Mouse (Mus musculus) limb, embryonic 14.5 days (tissue): ENCODE data around the gene Pdcd2l. TPM values are rescaled to one million over a fixed set of nuclear protein-coding genes. Genes with fewer than 3 reads are reported as not detected.

ENCODE experiments used
- ATAC-seq: fragments of 200-750 bp; cut with Nextera tagmentation; 2 replicates; pipeline ENCODE4 v1.8.0; 2017; ENCODE audit warnings: low read depth, moderate number of reproducible peaks, moderate TSS enrichment; ENCODE audit not compliant: low FRiP score
- DNase-seq: peaks from one replicate; pipeline ENCODE4 v3.0.0-alpha.2; 2015; ENCODE audit warnings: low spot score
- H3K27ac ChIP-seq: fragments of 300-500 bp; sonication (generic); replicated peaks from 2 replicates; pipeline ENCODE4 v1.5.1; 2014; ENCODE audit warnings: low read depth, mild to moderate bottlenecking, low read length, moderate library complexity, mixed read lengths
- H3K27me3 ChIP-seq: fragments of 300-500 bp; sonication (generic); 2 replicates; pipeline ENCODE4 v1.6.1; 2014; ENCODE audit warnings: low read length, mixed read lengths; ENCODE audit not compliant: control insufficient read depth, insufficient read depth
- H3K36me3 ChIP-seq: fragments of 300-500 bp; sonication (generic); 2 replicates; pipeline ENCODE4 v1.6.1; 2014; ENCODE audit warnings: mild to moderate bottlenecking, low read length, moderate library complexity, mixed read lengths; ENCODE audit not compliant: control insufficient read depth, insufficient read depth
- H3K4me1 ChIP-seq: fragments of 300-500 bp; sonication (generic); 2 replicates; pipeline ENCODE4 v1.6.1; 2014; ENCODE audit warnings: antibody characterized with exemption, low read length, mixed read lengths; ENCODE audit not compliant: control insufficient read depth, insufficient read depth
- H3K4me2 ChIP-seq: fragments of 300-500 bp; sonication (generic); replicated peaks from 2 replicates; pipeline ENCODE4 v1.6.1; 2014; ENCODE audit warnings: low read depth, mild to moderate bottlenecking, low read length, moderate library complexity; ENCODE audit not compliant: severe bottlenecking
- H3K4me3 ChIP-seq: fragments of 300-500 bp; sonication (generic); replicated peaks from 2 replicates; pipeline ENCODE4 v1.5.1; 2014; ENCODE audit warnings: low read length
- H3K9ac ChIP-seq: fragments of 300-500 bp; sonication (generic); 2 replicates; pipeline ENCODE4 v1.6.1; 2014; ENCODE audit warnings: mild to moderate bottlenecking, low read depth, low read length, moderate library complexity; ENCODE audit not compliant: severe bottlenecking
- H3K9me3 ChIP-seq: fragments of 300-500 bp; sonication (generic); 2 replicates; pipeline ENCODE4 v1.6.1; 2016; ENCODE audit warnings: low read length; ENCODE audit not compliant: control insufficient read depth
- POLR2A ChIP-seq: fragments of 200-500 bp; IDR thresholded peaks from 2 replicates; pipeline ENCODE4 v1.8.0; 2012; ENCODE audit warnings: inconsistent platforms, mild to moderate bottlenecking, moderate library complexity, borderline replicate concordance; ENCODE audit not compliant: insufficient read depth, insufficient read length; ENCODE audit errors: extremely low read depth
- WGBS: fragments of 180-500 bp; shearing (Covaris S2); extraction: QIAGEN DNeasy Blood & Tissue Kit; methylation state at CpG from one replicate; pipeline ENCODE4 v1.1.7; 2014; 5-methylcytosine and 5-hydroxymethylcytosine counted together
- polyA plus RNA-seq, 2 experiments: library from polyadenylated mRNA; depleted of rRNA in 1 of 2; stranded (reverse) in 1 of 2; unstranded in 1 of 2; fragments of >200 nt; fragmentation: Nextera tagmentation in 1 of 2; extraction: Ambion mirVana in 1 of 2; gene quantifications; 2 replicates each; pipeline versions ENCODE4 v1.2.1 to v1.2.3; 2012 to 2014

The Pdcd2l gene
- polyA plus RNA-seq, 2 experiments, result 44.5 to 57.1 TPM

- Histone ChIP-seq H3K4me3 (peak overlapping the region; percentile 76), H3K9ac (peak overlapping the region; percentile 67), H3K27ac (peak overlapping the region; percentile 73), H3K4me1 (peaks cover 15% of the 10 kb centered on the region), H3K27me3 (no peaks in the 10 kb centered on the region), H3K4me2 (peak overlapping the region; percentile 76), H3K36me3 (peaks cover 36% of the 10 kb centered on the region), H3K9me3 (no peaks in the 10 kb centered on the region)
- 3% methylated on average over 16 of the region's 19 CpGs for WGBS
- peak; percentile 62 for DNase-seq
- no peak for TF ChIP-seq POLR2A
- ATAC-seq, result peak; percentile 8
These were observed 33.2 kb upstream of the Pdcd2l start for GRCm38 (mm10) chr7:34229691-34230111.

- ATAC-seq (no peak), DNase-seq (no peak)
- 14% methylated on average over 5 of the region's 5 CpGs for WGBS
- TF ChIP-seq POLR2A, result no peak
- Histone ChIP-seq H3K4me2 (peak overlapping the region; percentile 76), H3K4me1 (peaks cover 15% of the 10 kb centered on the region), H3K4me3 (peak overlapping the region; percentile 76), H3K9me3 (no peaks in the 10 kb centered on the region), H3K36me3 (peaks cover 39% of the 10 kb centered on the region), H3K9ac (peak overlapping the region; percentile 67), H3K27me3 (no peaks in the 10 kb centered on the region), H3K27ac (no peak overlapping the region)
These were observed 32.7 kb upstream of the Pdcd2l start for GRCm38 (mm10) chr7:34229153-34229552.

DNA sequence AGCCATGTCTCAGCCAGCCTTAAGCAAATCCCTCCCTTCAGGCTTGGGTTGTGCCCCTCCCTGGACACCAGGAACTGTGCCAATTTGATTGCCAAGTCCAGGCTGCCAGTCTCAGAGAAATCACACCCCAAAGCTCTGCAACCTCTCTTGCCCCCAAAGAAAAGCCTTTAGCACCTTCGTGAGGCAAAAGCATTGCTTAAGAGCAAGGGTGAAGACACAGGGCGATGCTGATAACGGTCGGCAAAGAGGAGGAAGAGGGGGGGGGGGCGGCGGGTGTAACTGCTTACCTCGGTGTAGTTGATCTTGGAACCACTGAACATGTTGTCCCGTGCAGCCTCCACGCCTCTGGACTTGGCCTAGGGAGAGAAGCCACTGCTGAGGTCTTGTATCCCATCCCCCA is 32.2 kb upstream of the Pdcd2l start:
- Histone ChIP-seq H3K27ac (no peak overlapping the region), H3K4me3 (peak overlapping the region; percentile 76), H3K27me3 (no peaks in the 10 kb centered on the region), H3K9ac (peak overlapping the region; percentile 67; the same call in 1 of the 2 replicates), H3K9me3 (no peaks in the 10 kb centered on the region), H3K4me1 (peaks cover 14% of the 10 kb centered on the region), H3K36me3 (peaks cover 44% of the 10 kb centered on the region), H3K4me2 (peak overlapping the region; percentile 76)
- ATAC-seq (no peak), DNase-seq (no peak)
- TF ChIP-seq POLR2A, result no peak
- 44% methylated on average over 7 of the region's 9 CpGs for WGBS

DNA sequence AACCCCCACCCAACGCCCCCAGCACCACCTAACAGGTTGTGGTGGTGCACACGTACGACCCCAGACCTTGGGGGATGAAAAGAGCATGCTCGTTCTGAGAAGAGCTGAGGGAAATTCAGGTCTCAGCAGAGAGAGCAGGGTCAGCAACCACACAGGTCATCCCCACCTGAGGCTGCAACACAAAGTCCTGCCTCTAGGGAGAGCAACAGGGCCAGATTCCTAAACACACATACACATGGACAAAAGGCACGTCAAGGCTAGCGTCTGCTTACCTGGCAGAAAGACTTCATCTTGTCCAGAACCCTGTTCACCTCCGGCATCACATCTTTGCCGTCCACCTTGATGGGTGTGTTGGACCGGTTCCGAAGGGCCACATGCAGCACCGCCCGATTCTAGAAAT is 30.4 kb upstream of the Pdcd2l start:
- DNase-seq, result no peak
- peaks cover 7% of the 10 kb centered on the region for H3K4me1 ChIP-seq

GRCm38 (mm10) chr7:34226086-34226485 is 29.6 kb upstream of the Pdcd2l start:
- 86% methylated on average over 8 of the region's 8 CpGs for WGBS
- ATAC-seq, result no peak
- TF ChIP-seq POLR2A, result no peak

More for the DNA sequence above, 30.4 kb upstream of the Pdcd2l start:
- Histone ChIP-seq H3K9ac (no peak overlapping the region), H3K36me3 (peaks cover 61% of the 10 kb centered on the region), H3K9me3 (no peaks in the 10 kb centered on the region), H3K27me3 (no peaks in the 10 kb centered on the region), H3K27ac (no peak overlapping the region), H3K4me2 (no peak overlapping the region), H3K4me3 (no peak overlapping the region)
- ATAC-seq, result no peak
- 87% methylated on average over 12 of the region's 12 CpGs for whole genome bisulfite sequencing
- no peak for TF ChIP-seq POLR2A

GRCm38 (mm10) chr7:34224308-34224707 is 27.8 kb upstream of the Pdcd2l start:
- TF ChIP-seq POLR2A, result no peak
- H3K27ac ChIP-seq, result no peak overlapping the region
- 92% methylated on average over 6 of the region's 6 CpGs for WGBS

More at GRCm38 (mm10) chr7:34226086-34226485, 29.6 kb upstream of the Pdcd2l start:
- H3K4me2 ChIP-seq, result no peak overlapping the region
- no peak overlapping the region for H3K9ac ChIP-seq
- H3K9me3 ChIP-seq, result no peaks in the 10 kb centered on the region
- peaks cover 69% of the 10 kb centered on the region for H3K36me3 ChIP-seq
- H3K4me1 ChIP-seq, result peaks cover 7% of the 10 kb centered on the region
- no peak overlapping the region for H3K4me3 ChIP-seq
- no peak for DNase-seq
- no peaks in the 10 kb centered on the region for H3K27me3 ChIP-seq
- H3K27ac ChIP-seq, result no peak overlapping the region

More at GRCm38 (mm10) chr7:34224308-34224707, 27.8 kb upstream of the Pdcd2l start:
- H3K4me3 ChIP-seq, result no peak overlapping the region
- no peaks in the 10 kb centered on the region for H3K27me3 ChIP-seq
- DNase-seq, result no peak
- H3K36me3 ChIP-seq, result peaks cover 87% of the 10 kb centered on the region
- no peak for ATAC-seq
- H3K9me3 ChIP-seq, result no peaks in the 10 kb centered on the region
- H3K4me2 ChIP-seq, result no peak overlapping the region
- no peak overlapping the region for H3K9ac ChIP-seq
- H3K4me1 ChIP-seq, result peaks cover 6% of the 10 kb centered on the region
